Mouse (Mus musculus) brain, adult 2 months (tissue): ENCODE data around the gene Fstl3.
A peak's percentile ranks its signal among the peaks of the same experiment; 100 is the strongest.

Source experiments
- DNase-seq: peaks from one replicate; pipeline ENCODE4 v3.0.0; 2011; ENCODE audit warnings: low read depth, low spot score

Fstl3 gene

DNA sequence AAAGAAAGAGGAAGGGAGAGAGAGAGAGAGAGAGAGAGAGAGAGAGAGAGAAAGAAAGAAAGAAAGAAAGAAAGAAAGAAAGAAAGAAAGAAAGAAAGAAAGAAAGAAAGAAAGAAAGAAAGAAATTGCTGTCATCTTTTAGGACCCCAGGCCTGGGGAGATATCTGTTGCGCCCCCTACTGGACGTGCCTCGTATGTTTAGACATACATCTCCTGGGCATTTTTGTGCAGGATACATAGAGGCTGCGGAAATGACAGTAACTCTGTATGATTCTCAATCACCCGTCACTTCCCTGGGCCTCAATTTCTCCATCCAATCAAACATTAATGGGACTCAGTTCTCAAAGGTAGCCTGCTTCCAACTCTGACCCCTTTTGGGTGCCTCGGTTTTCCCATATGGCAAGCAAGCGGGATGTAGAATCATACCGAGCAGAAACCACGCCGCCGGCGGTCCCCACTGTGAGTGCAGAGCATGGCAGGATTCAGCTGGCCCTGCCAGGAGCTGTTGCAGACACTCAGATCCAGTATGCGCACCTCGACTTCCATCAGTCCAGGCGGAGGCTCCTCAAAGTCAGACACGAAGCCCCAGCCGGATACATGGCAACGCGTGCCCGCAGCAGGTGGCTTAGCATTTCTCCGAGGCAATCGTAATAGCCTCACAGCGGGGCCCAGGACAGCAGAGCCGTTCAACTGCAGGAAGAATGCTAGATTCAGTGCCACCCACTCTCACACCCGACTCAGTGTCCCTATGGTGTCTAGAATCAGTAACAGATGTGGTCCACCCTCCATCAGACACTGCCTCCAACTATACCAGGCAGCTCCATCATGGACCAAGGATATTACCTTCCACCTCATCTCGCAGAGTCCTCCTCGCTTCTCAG is 7.1 kb downstream of the Fstl3 start:
- peak; percentile 63 for DNase-seq

GRCm38 (mm10) chr10:79788386-79789158 is 11.5 kb downstream of the Fstl3 start:
- DNase-seq: peak; percentile 88

DNA sequence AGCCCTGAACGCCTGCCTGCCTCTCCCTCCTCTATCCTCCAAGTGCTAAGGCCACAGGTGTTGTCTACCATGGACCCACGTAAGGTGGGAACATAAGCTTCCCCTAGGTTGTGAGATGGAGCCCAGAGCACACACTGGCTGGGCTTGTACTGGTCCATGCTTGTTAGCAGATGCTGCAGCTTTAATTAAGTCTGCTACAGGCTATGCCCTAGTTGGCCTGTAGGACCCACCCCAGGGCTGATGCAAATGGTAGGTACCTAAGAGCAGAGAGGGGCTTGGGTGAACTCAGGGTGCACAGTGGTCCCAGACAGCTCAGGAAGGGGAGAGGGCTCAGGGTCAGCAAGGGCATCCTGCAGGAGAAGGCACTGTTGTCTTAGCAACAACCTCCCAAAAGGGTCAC is 12.5 kb downstream of the Fstl3 start:
- no peak for DNase-seq

DNA sequence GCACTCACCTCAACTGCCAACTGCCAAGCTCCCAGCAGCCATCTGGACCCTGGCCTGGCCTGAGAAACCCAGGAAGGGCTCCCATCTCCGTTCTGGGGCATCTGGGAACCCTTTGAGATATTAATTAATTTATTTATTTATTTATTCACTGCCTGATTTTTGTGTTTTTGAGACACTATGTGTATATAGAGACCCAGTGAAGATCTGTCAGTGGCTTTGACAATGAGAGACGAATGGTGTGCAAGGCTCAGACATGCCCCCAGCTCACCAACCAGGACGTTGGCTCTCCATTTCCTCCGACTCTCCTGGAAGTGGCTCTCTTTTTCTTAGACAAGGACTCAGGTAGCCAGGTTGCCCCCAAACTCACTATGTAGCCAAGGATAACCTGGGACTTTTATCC is 13.8 kb downstream of the Fstl3 start, which contains the start of gene Prss57:
Prss57 (minus strand) TSS at position 101 of the 400 bp plus-strand sequence.
- DNase-seq: no peak

DNA sequence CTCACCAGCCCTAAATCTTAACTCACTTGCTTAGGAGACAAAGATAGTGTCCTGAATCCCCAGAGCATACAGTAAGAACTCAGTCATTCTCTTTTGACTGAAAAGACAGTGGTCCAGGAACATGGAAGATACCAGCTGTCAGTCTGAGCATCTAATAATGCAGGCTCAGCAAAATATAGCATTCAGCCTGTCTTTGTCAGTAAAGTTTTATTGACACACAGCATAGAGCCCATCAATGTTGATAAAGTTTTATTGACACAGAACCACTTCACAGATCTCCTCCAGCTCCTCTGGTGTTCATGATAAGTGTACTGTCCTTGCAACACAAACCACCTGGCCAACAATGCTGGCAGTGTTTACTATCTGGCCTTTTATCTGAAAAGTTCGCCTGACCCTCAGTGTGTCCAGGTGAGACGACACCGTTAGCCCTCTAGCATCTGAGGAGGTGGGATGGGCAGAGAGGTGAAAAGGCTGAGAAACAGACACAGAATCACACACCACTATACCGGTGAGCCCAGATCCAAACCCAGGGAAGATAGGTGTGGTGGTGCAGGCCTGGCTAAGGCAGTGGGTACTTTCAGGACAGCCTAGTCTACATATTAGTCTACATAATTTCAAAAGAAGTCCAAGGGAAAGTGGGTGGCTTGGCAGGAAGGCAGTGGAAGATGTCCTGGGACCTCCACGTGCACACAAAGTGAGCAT is 15.4 kb downstream of the Fstl3 start:
- no peak for DNase-seq

DNA sequence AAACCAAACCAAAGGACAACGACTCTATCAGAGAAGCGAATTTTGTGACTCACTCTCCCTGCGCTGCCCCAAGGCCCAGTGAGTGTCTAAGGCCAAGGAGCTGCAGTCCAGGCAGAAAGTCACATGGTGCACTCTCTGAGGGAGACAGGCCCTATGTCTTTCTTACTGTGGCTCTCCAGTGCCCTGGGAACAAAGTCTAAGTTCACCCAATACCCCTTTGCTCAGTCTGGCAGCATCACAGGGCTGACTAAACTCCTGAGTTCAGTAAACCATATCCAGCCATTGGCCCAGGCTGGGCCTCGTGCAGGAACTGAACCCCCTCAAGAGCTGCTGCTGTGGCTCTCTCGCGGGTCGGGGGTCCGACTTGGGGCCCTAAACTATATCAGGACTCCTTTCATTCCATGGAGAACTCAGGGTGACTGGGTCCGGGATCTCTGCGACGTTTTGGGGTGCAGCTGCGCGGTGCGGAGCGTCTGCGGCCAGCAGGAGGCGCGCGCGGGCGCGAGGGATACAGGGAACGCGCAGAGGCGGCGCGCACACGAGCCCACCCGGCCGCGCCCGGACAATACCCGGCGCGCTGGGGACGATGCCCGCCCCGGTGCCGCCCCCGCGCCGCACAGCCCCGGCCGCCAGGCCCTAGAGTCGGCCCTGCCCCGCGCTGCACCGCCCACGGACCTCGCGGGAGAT is 16.1 kb downstream of the Fstl3 start, which contains the start of gene Palm:
Palm (plus strand) TSS at position 522 of the 687 bp plus-strand sequence.
- DNase-seq: peak; percentile 86

DNA sequence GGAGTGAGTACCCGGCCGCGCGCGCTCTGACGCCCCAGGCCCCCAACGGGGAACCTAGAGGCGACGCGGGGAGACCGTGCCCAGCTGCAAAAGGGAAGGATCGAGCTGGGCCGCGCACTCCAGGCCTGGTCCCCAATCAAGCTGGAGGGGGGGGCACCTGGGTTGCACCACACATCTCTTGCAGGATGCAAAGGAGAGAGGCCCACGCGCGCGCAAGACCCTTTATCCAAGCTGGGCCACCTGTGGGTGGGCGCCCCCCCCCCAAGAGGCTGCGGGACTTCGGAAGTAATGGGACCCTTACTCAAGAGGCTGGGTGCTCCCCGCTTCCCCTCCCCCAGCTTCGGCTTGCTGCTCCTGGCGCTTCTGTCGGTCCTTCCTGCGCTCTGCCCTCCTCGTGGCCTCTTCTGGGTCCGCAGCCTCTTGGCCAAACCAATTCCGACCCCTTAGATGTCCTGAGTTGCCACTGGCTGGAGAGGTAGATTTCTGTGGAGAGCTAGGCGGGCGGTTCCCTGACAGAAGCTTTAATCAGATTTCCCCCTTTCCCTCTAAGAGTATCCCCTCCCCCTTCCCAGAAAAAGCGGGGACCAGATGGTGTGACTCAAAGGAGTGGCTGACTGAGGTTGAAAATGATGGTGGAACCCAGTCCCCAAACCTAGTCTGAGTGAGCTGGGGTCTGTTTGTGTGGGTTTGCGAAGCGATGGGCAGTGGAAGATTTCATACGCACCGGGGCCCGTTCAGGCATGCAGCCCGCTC is 16.8 kb downstream of the Fstl3 start:
- DNase-seq: peak; percentile 88

GRCm38 (mm10) chr10:79794491-79794931 is 17.4 kb downstream of the Fstl3 start:
- peak; percentile 53 for DNase-seq

- DNase-seq: no peak
Measured at GRCm38 (mm10) chr10:79795905-79796304, 18.8 kb downstream of the Fstl3 start.

DNA sequence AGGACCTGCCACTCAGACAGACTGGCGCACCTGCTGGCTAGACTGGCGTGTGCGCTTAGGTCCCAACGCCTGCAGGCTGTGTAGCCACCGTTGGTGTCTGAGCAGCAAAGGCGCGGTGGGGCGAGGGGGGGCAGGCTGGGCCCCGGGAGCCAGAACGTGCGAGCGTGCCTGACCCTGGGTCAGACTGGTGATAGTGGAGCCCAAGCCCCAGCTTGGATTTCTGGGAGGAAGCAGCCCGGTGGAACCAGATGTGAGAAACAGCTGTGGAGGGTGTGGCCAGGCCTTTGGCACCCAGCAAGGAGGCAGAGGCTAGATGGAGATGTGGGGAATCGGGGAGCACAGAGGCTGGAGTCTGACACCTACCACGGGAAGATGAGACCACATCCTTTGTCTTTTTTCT is 20.3 kb downstream of the Fstl3 start:
- no peak for DNase-seq

DNA sequence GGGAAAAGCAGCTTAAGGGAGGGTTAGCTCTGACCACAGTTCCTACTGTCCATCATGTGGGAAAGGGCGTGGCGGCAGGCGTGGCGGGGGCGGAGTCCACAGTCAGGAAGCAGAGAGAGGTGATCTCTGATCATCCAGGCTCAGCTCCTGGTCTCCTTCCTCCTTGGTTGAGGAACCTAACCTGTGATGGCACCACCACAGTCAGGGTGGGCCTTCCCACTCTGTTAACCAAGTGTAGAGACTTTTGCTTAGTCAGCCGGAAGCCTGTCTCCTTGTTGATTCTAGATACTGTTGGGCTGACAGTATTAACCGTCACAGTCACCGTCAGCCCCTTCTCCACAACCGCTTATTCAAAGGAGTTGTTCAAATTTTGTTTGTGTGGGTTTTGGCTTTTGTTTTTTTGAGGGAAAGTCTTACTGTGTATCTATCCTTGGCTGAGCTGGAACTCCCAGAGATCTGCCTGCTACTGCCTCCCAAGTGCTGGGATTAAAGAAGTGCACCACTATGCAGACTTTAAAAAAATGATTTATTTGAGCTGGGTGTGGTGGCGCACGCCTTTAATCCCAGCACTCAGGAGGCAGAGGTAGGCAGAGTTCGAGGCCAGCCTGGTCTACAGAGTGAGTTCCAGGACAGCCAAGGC is 21.3 kb downstream of the Fstl3 start:
- DNase-seq: no peak

- no peak for DNase-seq
Measured at GRCm38 (mm10) chr10:79800508-79800907, 23.4 kb downstream of the Fstl3 start.

GRCm38 (mm10) chr10:79801837-79802236 is 24.8 kb downstream of the Fstl3 start:
- DNase-seq: no peak

DNA sequence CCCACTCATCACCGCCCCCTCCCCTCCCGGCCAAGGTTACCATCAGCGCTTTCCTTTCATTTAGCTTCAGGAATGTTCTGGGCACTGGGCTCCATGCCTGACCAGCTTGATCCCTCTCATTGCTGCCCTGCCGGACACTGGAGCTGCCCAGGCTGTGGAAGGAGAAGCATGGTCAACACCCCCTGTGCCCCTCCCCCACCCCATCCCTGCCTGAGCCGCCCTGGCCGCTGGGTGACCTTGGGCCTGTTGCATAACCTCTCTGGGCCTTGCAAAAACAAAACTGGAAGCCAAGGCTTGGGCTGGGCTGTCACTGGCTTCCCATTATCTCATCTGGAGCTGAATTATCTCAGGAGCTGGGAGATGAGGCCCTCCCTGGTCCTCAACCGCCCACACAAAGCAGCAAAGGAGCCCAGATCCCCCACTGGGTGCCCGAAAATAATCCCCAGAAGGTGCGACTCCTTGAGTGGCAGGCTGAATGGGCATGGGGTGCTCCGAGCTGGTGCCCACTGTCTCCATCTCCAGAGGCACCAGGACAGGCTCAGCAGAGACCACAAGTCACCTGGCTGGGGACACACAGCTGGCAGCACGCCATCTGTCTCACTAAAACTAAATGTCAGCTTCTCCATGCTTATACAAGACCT is 25.4 kb downstream of the Fstl3 start:
- peak; percentile 82 for DNase-seq

DNA sequence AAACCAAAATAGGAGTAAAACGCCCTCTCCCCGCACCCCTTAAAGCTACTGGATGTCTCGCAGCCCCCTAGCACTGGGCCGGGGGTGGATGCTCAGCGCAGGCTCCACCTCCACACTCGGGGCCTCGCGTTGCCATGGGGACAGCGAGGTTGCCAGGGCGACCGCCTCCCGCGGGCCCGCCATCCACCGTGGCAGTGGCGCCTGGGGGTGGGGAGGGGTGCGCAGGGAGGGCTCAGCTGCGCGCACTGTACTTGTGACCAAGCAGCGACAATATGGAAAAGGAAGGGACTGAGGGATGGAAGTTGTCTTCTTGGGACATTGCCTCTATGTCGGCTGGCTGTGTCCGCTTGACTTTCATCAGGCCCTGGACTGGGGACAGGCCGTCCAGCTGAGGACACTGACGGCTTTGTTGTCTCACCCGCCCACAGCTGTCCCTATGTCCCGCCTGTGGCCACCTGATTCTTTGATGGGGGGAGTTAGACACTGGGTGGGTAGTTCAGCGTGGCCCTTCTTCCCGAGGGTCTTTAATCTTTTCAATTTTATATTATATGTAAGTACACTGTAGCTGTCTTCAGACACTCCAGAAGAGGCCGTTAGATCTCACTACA is 26.7 kb downstream of the Fstl3 start:
- peak; percentile 96 for DNase-seq

GRCm38 (mm10) chr10:79805636-79806035 is 28.6 kb downstream of the Fstl3 start:
- no peak for DNase-seq

- no peak for DNase-seq
Measured at GRCm38 (mm10) chr10:79806331-79806730, 29.3 kb downstream of the Fstl3 start.

GRCm38 (mm10) chr10:79806972-79807371 is 29.9 kb downstream of the Fstl3 start:
- no peak for DNase-seq

- peak; percentile 81 for DNase-seq
Measured at GRCm38 (mm10) chr10:79807826-79808225, 30.8 kb downstream of the Fstl3 start.
